8 mouse cellular contexts compared by ENCODE assay signal in genomic region chr1:60097277-60098023, GRCm38 (mm10). TPM values are rescaled to one million over a fixed set of nuclear protein-coding genes. Genes with fewer than 3 reads are reported as not detected.
DNase-seq lines count a peak whose midpoint lies in the region; ATAC-seq lines count a peak whose summit lies in the region.

No protein-coding gene starts in this region.

- H3K27ac ChIP-seq in embryonic facial prominence, embryonic 14.5 days (replicated peaks; ENCODE audit: low read depth, low read length) = peak overlapping the region; percentile 99
- peak overlapping the region; percentile 98; the same call in 1 of the 2 replicates for H3K27ac ChIP-seq in heart, embryonic 11.5 days (ENCODE audit: low read depth, low read length)
- H3K27ac ChIP-seq in kidney, embryonic 16.5 days (ENCODE audit: low read length) = peak overlapping the region; percentile 99

- H3K9me3 ChIP-seq in embryonic facial prominence, embryonic 14.5 days (ENCODE audit: control insufficient read depth, low read length) = no peaks in the 10 kb centered on the region
- H3K9me3 ChIP-seq in heart, embryonic 11.5 days (replicated peaks; ENCODE audit: control insufficient read depth, low read length) = no peaks in the 10 kb centered on the region
- H3K9me3 ChIP-seq in kidney, embryonic 16.5 days (ENCODE audit: low read length) = no peaks in the 10 kb centered on the region

- no peaks in the 10 kb centered on the region; the same call in 1 of the 2 replicates for H3K4me1 ChIP-seq in embryonic facial prominence, embryonic 14.5 days (ENCODE audit: control insufficient read depth, insufficient read depth, low read length)
- 0 out of 2 replicates have a peak, but pooled peaks cover 3% of the 10 kb centered on the region for H3K4me1 ChIP-seq in heart, embryonic 11.5 days (ENCODE audit: control insufficient read depth, insufficient read depth, low read length)
- H3K4me1 ChIP-seq in kidney, embryonic 16.5 days (ENCODE audit: insufficient read depth, low read length) = peaks cover 12% of the 10 kb centered on the region

- WGBS in embryonic facial prominence, embryonic 14.5 days = under 1% methylated on average over 25 of the region's 25 CpGs
- WGBS in heart, embryonic 11.5 days (ENCODE audit: insufficient replicate concordance) = under 1% methylated on average over 25 of the region's 25 CpGs
- WGBS in kidney, embryonic 16.5 days = under 1% methylated on average over 25 of the region's 25 CpGs

- ATAC-seq in embryonic facial prominence, embryonic 14.5 days (ENCODE audit: low read depth) = peak; percentile 91
- peak; percentile 80 for ATAC-seq in heart, embryonic 11.5 days (replicated peaks; ENCODE audit: insufficient number of reproducible peaks, low FRiP score, low TSS enrichment)
- peak; percentile 92 for ATAC-seq in kidney, embryonic 16.5 days (ENCODE audit: low FRiP score, low TSS enrichment)

- no peaks in the 10 kb centered on the region for H3K27me3 ChIP-seq in embryonic facial prominence, embryonic 14.5 days (replicated peaks; ENCODE audit: control insufficient read depth, insufficient read depth, low read length)
- H3K27me3 ChIP-seq in heart, embryonic 11.5 days (ENCODE audit: control insufficient read depth, insufficient read depth, low read length) = no peaks in the 10 kb centered on the region
- H3K27me3 ChIP-seq in kidney, embryonic 16.5 days (ENCODE audit: insufficient read depth, low read length) = no peaks in the 10 kb centered on the region

- H3K4me3 ChIP-seq in embryonic facial prominence, embryonic 14.5 days (ENCODE audit: low read depth, low read length) = peak overlapping the region; percentile 95
- peak overlapping the region; percentile 92 for H3K4me3 ChIP-seq in heart, embryonic 11.5 days (ENCODE audit: low read depth, low read length)
- peak overlapping the region; percentile 96 for H3K4me3 ChIP-seq in kidney, embryonic 16.5 days (ENCODE audit: low read length)

- peaks cover 17% of the 10 kb centered on the region for H3K36me3 ChIP-seq in embryonic facial prominence, embryonic 14.5 days (ENCODE audit: control insufficient read depth, insufficient read depth, low read length)
- H3K36me3 ChIP-seq in heart, embryonic 11.5 days (ENCODE audit: control insufficient read depth, insufficient read depth, low read length) = peaks cover 5% of the 10 kb centered on the region; the same call in 1 of the 2 replicates
- peaks cover 11% of the 10 kb centered on the region for H3K36me3 ChIP-seq in kidney, embryonic 16.5 days (ENCODE audit: insufficient read depth, low read length)

- peak overlapping the region; percentile 84 for H3K4me2 ChIP-seq in embryonic facial prominence, embryonic 14.5 days (ENCODE audit: low read depth, low read length)
- peak overlapping the region; percentile 86 for H3K4me2 ChIP-seq in heart, embryonic 11.5 days
- H3K4me2 ChIP-seq in kidney, embryonic 16.5 days (replicated peaks; ENCODE audit: low read depth, low read length) = peak overlapping the region; percentile 89

- H3K9ac ChIP-seq in embryonic facial prominence, embryonic 14.5 days (ENCODE audit: low read depth, low read length) = peak overlapping the region; percentile 95
- H3K9ac ChIP-seq in heart, embryonic 11.5 days (ENCODE audit: low read depth, low read length) = peak overlapping the region; percentile 96
- H3K9ac ChIP-seq in kidney, embryonic 16.5 days (replicated peaks; ENCODE audit: low read length) = peak overlapping the region; percentile 98

- DNase-seq in 416B (ENCODE audit: low read depth) (peak; percentile 91), liver (peak; percentile 73)
- DNase-seq in adrenal gland, postnatal 25 days = peak; percentile 51
- DNase-seq in embryonic facial prominence, embryonic 14.5 days (ENCODE audit: low spot score) = peak; percentile 89
- peak; percentile 16 to 24 for DNase-seq in monocyte, adult 2 months (ENCODE audit: low read depth in 1 of 2, low spot score in 2 of 2)
- peak; percentile 59 to 74 for DNase-seq in spleen, postnatal 4 days (ENCODE audit: low spot score in 2 of 2)

RNA-seq across cellular contexts. Expression of gene Carf, which starts 0.6 kb away (rescaled TPM):
- 13.8 and 17.9 TPM in 2 replicates for total RNA-seq in adrenal gland, postnatal 25 days (2021)
- polyA plus RNA-seq in embryonic facial prominence, embryonic 14.5 days (2014; fragmentation: Nextera tagmentation; extraction: Ambion mirVana) = 6.3 and 7.1 TPM in 2 replicates
- 6.1 and 6.3 TPM in 2 replicates for polyA plus RNA-seq in heart, embryonic 11.5 days (2014; fragmentation: Nextera tagmentation; extraction: Ambion mirVana)
- polyA plus RNA-seq in kidney, embryonic 16.5 days (2015; fragmentation: Nextera tagmentation; extraction: Ambion mirVana) = 5.1 and 6.5 TPM in 2 replicates

RNA-seq across cellular contexts. Expression of gene Wdr12, which starts 1.0 kb away (rescaled TPM):
- 14.9 and 17.9 TPM in 2 replicates for total RNA-seq in adrenal gland, postnatal 25 days (2021)
- 45.6 and 45.7 TPM in 2 replicates for polyA plus RNA-seq in embryonic facial prominence, embryonic 14.5 days (2014; fragmentation: Nextera tagmentation; extraction: Ambion mirVana)
- 32.2 and 36.9 TPM in 2 replicates for polyA plus RNA-seq in heart, embryonic 11.5 days (2014; fragmentation: Nextera tagmentation; extraction: Ambion mirVana)
- polyA plus RNA-seq in kidney, embryonic 16.5 days (2015; fragmentation: Nextera tagmentation; extraction: Ambion mirVana) = 58.4 and 58.8 TPM in 2 replicates

RNA-seq across cellular contexts. Expression of gene Ica1l, which starts 54.5 kb away (rescaled TPM):
- 1.7 and 1.8 TPM in 2 replicates for total RNA-seq in adrenal gland, postnatal 25 days (2021)
- 1.9 and 2.5 TPM in 2 replicates for polyA plus RNA-seq in embryonic facial prominence, embryonic 14.5 days (2014; fragmentation: Nextera tagmentation; extraction: Ambion mirVana)
- polyA plus RNA-seq in heart, embryonic 11.5 days (2014; fragmentation: Nextera tagmentation; extraction: Ambion mirVana) = 0.62 and 0.74 TPM in 2 replicates
- polyA plus RNA-seq in kidney, embryonic 16.5 days (2015; fragmentation: Nextera tagmentation; extraction: Ambion mirVana) = 0.69 and 0.91 TPM in 2 replicates

Comparison
In these comparisons a context has a peak if more than half of its experiments do, and no peak if none do; other contexts are left out.
1. Peak in every context shown above with its lines: DNase-seq, ATAC-seq, H3K4me3 ChIP-seq and H3K27ac ChIP-seq.
2. DNase-seq: peak in every context shown above with its lines; median percentile 91 in 416B; 89 in embryonic facial prominence, embryonic 14.5 days; 73 in liver; 66 in spleen, postnatal 4 days; 51 in adrenal gland, postnatal 25 days; 20 in monocyte, adult 2 months.